Mouse (Mus musculus): ENCODE measurements at regions not wholly inside any gene's neighbourhood (a gene's known extent, or its start where the extent isn't known, plus 50 kb on each side); places are given as distances from the start of the nearest gene placed in this dataset.

GRCm38 (mm10) chr3:149426023-149426759 is 435.8 kb upstream of the Adgrl2 start:
- DNase-seq (ENCODE audit: low spot score) (no peak), ATAC-seq (ENCODE audit: low FRiP score) (no peak)
- H3K4me1 ChIP-seq (replicated peaks; ENCODE audit: control insufficient read depth, insufficient read depth, low read length), result no peaks in the 10 kb centered on the region; the same call in 1 of the 2 replicates
- WGBS, result 72% methylated on average over 18 of the region's 18 CpGs
- H3K27ac ChIP-seq (ENCODE audit: low read depth, low read length), result no peak overlapping the region
- H3K36me3 ChIP-seq (ENCODE audit: control insufficient read depth, insufficient read depth, low read length), result no peaks in the 10 kb centered on the region
- H3K4me2 ChIP-seq (replicated peaks; ENCODE audit: low read depth, low read length), result no peak overlapping the region
- H3K9me3 ChIP-seq (ENCODE audit: control insufficient read depth, low read length), result no peaks in the 10 kb centered on the region
- H3K27me3 ChIP-seq (ENCODE audit: control insufficient read depth, insufficient read depth, low read length), result no peaks in the 10 kb centered on the region
- H3K4me3 ChIP-seq (ENCODE audit: low read depth, low read length), result no peak overlapping the region
- H3K9ac ChIP-seq (ENCODE audit: low read depth, low read length), result no peak overlapping the region

DNA sequence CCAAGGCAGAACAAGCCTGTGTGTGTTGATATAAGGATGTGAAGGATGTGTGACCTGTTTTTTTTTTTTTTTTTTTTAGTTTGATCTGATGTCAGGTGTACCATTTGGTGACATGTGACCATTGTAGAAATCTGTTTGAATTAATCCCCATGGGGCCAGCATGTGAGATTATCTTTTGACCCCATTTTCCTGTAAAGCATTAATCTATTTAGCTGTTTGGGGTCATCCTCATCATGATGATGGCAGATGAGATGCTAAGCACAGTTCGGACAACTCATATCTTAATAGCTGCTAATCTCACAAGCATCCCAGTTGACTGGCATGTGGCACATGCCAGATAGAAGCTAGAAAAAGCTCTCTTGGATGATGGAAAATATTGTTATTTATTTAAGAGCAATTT is 434.0 kb upstream of the Adgrl2 start:
- Histone ChIP-seq H3K9ac (ENCODE audit: low read depth, low read length) (no peak overlapping the region), H3K4me2 (replicated peaks; ENCODE audit: low read depth, low read length) (no peak overlapping the region), H3K4me3 (ENCODE audit: low read depth, low read length) (no peak overlapping the region), H3K27me3 (ENCODE audit: control insufficient read depth, insufficient read depth, low read length) (no peaks in the 10 kb centered on the region), H3K36me3 (ENCODE audit: control insufficient read depth, insufficient read depth, low read length) (no peaks in the 10 kb centered on the region), H3K9me3 (ENCODE audit: control insufficient read depth, low read length) (no peaks in the 10 kb centered on the region), H3K4me1 (replicated peaks; ENCODE audit: control insufficient read depth, insufficient read depth, low read length) (no peaks in the 10 kb centered on the region; the same call in 1 of the 2 replicates), H3K27ac (ENCODE audit: low read depth, low read length) (no peak overlapping the region)
- DNase-seq (ENCODE audit: low spot score) (no peak), ATAC-seq (ENCODE audit: low FRiP score) (no peak)
- WGBS, result 71% methylated on average over 1 of the region's 1 CpGs

GRCm38 (mm10) chr3:149423491-149423890 is 433.1 kb upstream of the Adgrl2 start:
- DNase-seq (ENCODE audit: low spot score) (no peak), ATAC-seq (ENCODE audit: low FRiP score) (no peak)
- Histone ChIP-seq H3K9me3 (ENCODE audit: control insufficient read depth, low read length) (no peaks in the 10 kb centered on the region), H3K9ac (ENCODE audit: low read depth, low read length) (no peak overlapping the region), H3K27me3 (ENCODE audit: control insufficient read depth, insufficient read depth, low read length) (no peaks in the 10 kb centered on the region), H3K36me3 (ENCODE audit: control insufficient read depth, insufficient read depth, low read length) (no peaks in the 10 kb centered on the region), H3K4me3 (ENCODE audit: low read depth, low read length) (no peak overlapping the region), H3K27ac (ENCODE audit: low read depth, low read length) (no peak overlapping the region), H3K4me2 (replicated peaks; ENCODE audit: low read depth, low read length) (no peak overlapping the region), H3K4me1 (replicated peaks; ENCODE audit: control insufficient read depth, insufficient read depth, low read length) (no peaks in the 10 kb centered on the region; the same call in 1 of the 2 replicates)
- WGBS, result 78% methylated on average over 9 of the region's 9 CpGs

GRCm38 (mm10) chr3:149415081-149415480 is 424.7 kb upstream of the Adgrl2 start:
- Histone ChIP-seq H3K4me3 (ENCODE audit: low read depth, low read length) (no peak overlapping the region), H3K9ac (ENCODE audit: low read depth, low read length) (no peak overlapping the region), H3K4me2 (replicated peaks; ENCODE audit: low read depth, low read length) (no peak overlapping the region), H3K27me3 (ENCODE audit: control insufficient read depth, insufficient read depth, low read length) (no peaks in the 10 kb centered on the region), H3K36me3 (ENCODE audit: control insufficient read depth, insufficient read depth, low read length) (no peaks in the 10 kb centered on the region), H3K27ac (ENCODE audit: low read depth, low read length) (no peak overlapping the region), H3K4me1 (replicated peaks; ENCODE audit: control insufficient read depth, insufficient read depth, low read length) (no peaks in the 10 kb centered on the region), H3K9me3 (ENCODE audit: control insufficient read depth, low read length) (no peaks in the 10 kb centered on the region)
- no peak for DNase-seq (ENCODE audit: low spot score)
- no peak for ATAC-seq (ENCODE audit: low FRiP score)
- 82% methylated on average over 4 of the region's 4 CpGs for WGBS

GRCm38 (mm10) chr3:149413114-149413513 is 422.8 kb upstream of the Adgrl2 start:
- DNase-seq (ENCODE audit: low spot score) (no peak), ATAC-seq (ENCODE audit: low FRiP score) (no peak)
- 81% methylated on average over 4 of the region's 4 CpGs for WGBS
- Histone ChIP-seq H3K9ac (ENCODE audit: low read depth, low read length) (no peak overlapping the region), H3K36me3 (ENCODE audit: control insufficient read depth, insufficient read depth, low read length) (no peaks in the 10 kb centered on the region), H3K27me3 (ENCODE audit: control insufficient read depth, insufficient read depth, low read length) (no peaks in the 10 kb centered on the region), H3K27ac (ENCODE audit: low read depth, low read length) (no peak overlapping the region), H3K4me3 (ENCODE audit: low read depth, low read length) (no peak overlapping the region), H3K9me3 (ENCODE audit: control insufficient read depth, low read length) (no peaks in the 10 kb centered on the region), H3K4me1 (replicated peaks; ENCODE audit: control insufficient read depth, insufficient read depth, low read length) (no peaks in the 10 kb centered on the region), H3K4me2 (replicated peaks; ENCODE audit: low read depth, low read length) (no peak overlapping the region)

GRCm38 (mm10) chr3:149410518-149410917 is 420.2 kb upstream of the Adgrl2 start:
- no peaks in the 10 kb centered on the region for H3K9me3 ChIP-seq (ENCODE audit: control insufficient read depth, low read length)
- no peaks in the 10 kb centered on the region for H3K27me3 ChIP-seq (ENCODE audit: control insufficient read depth, insufficient read depth, low read length)
- H3K36me3 ChIP-seq (ENCODE audit: control insufficient read depth, insufficient read depth, low read length), result no peaks in the 10 kb centered on the region
- no peak overlapping the region for H3K27ac ChIP-seq (ENCODE audit: low read depth, low read length)
- H3K4me2 ChIP-seq (replicated peaks; ENCODE audit: low read depth, low read length), result no peak overlapping the region
- H3K4me1 ChIP-seq (replicated peaks; ENCODE audit: control insufficient read depth, insufficient read depth, low read length), result no peaks in the 10 kb centered on the region
- no peak overlapping the region for H3K9ac ChIP-seq (ENCODE audit: low read depth, low read length)
- no peak overlapping the region for H3K4me3 ChIP-seq (ENCODE audit: low read depth, low read length)
- no peak for ATAC-seq (ENCODE audit: low FRiP score)
- no peak for DNase-seq (ENCODE audit: low spot score)
- 88% methylated on average over 2 of the region's 2 CpGs for WGBS

DNA sequence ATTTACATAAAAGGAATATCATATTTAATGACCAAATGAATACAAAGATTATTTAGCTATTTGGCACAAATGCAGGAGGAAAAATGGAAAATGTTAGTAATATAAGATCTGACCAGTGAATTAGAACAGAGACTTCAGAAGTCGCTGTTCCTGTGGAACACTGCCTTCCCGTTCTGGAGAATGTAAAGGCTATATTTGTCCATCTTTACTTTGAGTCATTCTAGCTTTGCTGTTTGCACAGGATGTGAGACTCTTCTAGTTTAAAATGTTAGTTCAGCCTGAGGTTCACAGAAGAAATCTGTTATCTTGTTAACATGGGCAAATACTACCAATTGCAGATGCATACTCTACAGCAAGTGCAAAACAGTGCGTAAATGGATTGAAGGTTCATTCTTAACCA is 418.5 kb upstream of the Adgrl2 start:
- Histone ChIP-seq H3K27ac (ENCODE audit: low read depth, low read length) (no peak overlapping the region), H3K36me3 (ENCODE audit: control insufficient read depth, insufficient read depth, low read length) (no peaks in the 10 kb centered on the region), H3K4me3 (ENCODE audit: low read depth, low read length) (no peak overlapping the region), H3K9ac (ENCODE audit: low read depth, low read length) (no peak overlapping the region), H3K27me3 (ENCODE audit: control insufficient read depth, insufficient read depth, low read length) (no peaks in the 10 kb centered on the region), H3K4me1 (replicated peaks; ENCODE audit: control insufficient read depth, insufficient read depth, low read length) (no peaks in the 10 kb centered on the region), H3K9me3 (ENCODE audit: control insufficient read depth, low read length) (no peaks in the 10 kb centered on the region), H3K4me2 (replicated peaks; ENCODE audit: low read depth, low read length) (no peak overlapping the region)
- WGBS, result 83% methylated on average over 3 of the region's 3 CpGs
- ATAC-seq (ENCODE audit: low FRiP score), result no peak
- no peak for DNase-seq (ENCODE audit: low spot score)

DNA sequence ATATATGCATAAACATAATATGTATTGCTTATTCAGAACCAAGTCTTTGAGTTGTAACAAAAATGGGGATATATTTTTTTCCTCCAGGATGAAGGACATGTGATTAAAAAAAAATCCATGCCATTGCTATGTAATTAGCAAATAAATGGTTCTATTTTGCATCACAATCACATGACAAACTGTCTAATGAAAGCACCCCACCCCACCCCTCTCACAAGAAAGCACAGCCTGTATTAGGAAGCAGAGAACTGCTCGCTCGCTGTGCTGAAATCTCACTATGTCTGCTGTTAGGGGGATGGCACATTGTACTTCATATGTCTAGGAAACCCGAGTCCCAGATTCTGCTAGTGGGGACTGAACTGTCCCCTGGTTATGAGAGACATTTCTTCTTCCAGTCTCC is 415.5 kb upstream of the Adgrl2 start:
- ATAC-seq (ENCODE audit: low FRiP score) (no peak), DNase-seq (ENCODE audit: low spot score) (no peak)
- H3K4me1 ChIP-seq (replicated peaks; ENCODE audit: control insufficient read depth, insufficient read depth, low read length), result no peaks in the 10 kb centered on the region
- H3K4me2 ChIP-seq (replicated peaks; ENCODE audit: low read depth, low read length), result no peak overlapping the region
- no peaks in the 10 kb centered on the region for H3K27me3 ChIP-seq (ENCODE audit: control insufficient read depth, insufficient read depth, low read length)
- WGBS, result 54% methylated on average over 3 of the region's 3 CpGs
- H3K9ac ChIP-seq (ENCODE audit: low read depth, low read length), result no peak overlapping the region
- H3K27ac ChIP-seq (ENCODE audit: low read depth, low read length), result no peak overlapping the region
- H3K36me3 ChIP-seq (ENCODE audit: control insufficient read depth, insufficient read depth, low read length), result no peaks in the 10 kb centered on the region
- no peak overlapping the region for H3K4me3 ChIP-seq (ENCODE audit: low read depth, low read length)
- no peaks in the 10 kb centered on the region for H3K9me3 ChIP-seq (ENCODE audit: control insufficient read depth, low read length)

DNA sequence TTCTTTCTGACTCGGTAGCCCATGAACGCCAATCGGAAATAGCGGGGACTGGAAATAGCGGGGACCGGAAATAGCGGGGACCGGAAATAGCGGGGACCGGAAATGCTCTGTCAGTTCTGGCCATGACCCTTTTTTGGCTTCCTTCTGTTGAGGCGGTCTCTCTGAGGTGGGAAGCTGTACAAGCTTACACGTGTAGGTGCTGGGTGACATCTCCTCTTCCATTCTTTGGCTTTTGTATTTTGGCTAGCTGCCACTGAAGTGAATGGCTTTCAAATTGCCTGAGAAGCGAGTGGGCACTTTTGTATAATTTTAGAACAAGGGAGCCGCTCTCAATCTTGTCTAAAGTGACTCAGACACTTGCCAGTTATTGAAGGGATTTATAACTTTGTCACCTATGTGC is 414.3 kb upstream of the Adgrl2 start:
- no peak for DNase-seq (ENCODE audit: low spot score)
- Histone ChIP-seq H3K4me2 (replicated peaks; ENCODE audit: low read depth, low read length) (no peak overlapping the region), H3K27me3 (ENCODE audit: control insufficient read depth, insufficient read depth, low read length) (no peaks in the 10 kb centered on the region), H3K27ac (ENCODE audit: low read depth, low read length) (no peak overlapping the region), H3K36me3 (ENCODE audit: control insufficient read depth, insufficient read depth, low read length) (no peaks in the 10 kb centered on the region), H3K9ac (ENCODE audit: low read depth, low read length) (no peak overlapping the region), H3K4me3 (ENCODE audit: low read depth, low read length) (no peak overlapping the region), H3K4me1 (replicated peaks; ENCODE audit: control insufficient read depth, insufficient read depth, low read length) (no peaks in the 10 kb centered on the region), H3K9me3 (ENCODE audit: control insufficient read depth, low read length) (no peaks in the 10 kb centered on the region)
- no peak for ATAC-seq (ENCODE audit: low FRiP score)
- 95% methylated on average over 14 of the region's 14 CpGs for WGBS
